Mouse (Mus musculus): ENCODE results near the gene Tdp1. TPM values are rescaled to one million over a fixed set of nuclear protein-coding genes. Genes with fewer than 3 reads are reported as not detected.

Tdp1 gene
- total RNA-seq (2021) (10 to 100 TPM; 13.1 to 16.7 TPM), polyA plus RNA-seq (2012; rRNA removed) (4.8 and 5.1 TPM in 2 replicates)
- long read RNA-seq, transcript Tdp1-207 (16 exons, 2,036 nt), result major isoform, 9 of 12 reads
- long read RNA-seq, partial matches to known transcripts, result 0 of 12 reads
- long read RNA-seq, other reads (novel, unspliced or antisense), result 3 of 12 reads

DNA sequence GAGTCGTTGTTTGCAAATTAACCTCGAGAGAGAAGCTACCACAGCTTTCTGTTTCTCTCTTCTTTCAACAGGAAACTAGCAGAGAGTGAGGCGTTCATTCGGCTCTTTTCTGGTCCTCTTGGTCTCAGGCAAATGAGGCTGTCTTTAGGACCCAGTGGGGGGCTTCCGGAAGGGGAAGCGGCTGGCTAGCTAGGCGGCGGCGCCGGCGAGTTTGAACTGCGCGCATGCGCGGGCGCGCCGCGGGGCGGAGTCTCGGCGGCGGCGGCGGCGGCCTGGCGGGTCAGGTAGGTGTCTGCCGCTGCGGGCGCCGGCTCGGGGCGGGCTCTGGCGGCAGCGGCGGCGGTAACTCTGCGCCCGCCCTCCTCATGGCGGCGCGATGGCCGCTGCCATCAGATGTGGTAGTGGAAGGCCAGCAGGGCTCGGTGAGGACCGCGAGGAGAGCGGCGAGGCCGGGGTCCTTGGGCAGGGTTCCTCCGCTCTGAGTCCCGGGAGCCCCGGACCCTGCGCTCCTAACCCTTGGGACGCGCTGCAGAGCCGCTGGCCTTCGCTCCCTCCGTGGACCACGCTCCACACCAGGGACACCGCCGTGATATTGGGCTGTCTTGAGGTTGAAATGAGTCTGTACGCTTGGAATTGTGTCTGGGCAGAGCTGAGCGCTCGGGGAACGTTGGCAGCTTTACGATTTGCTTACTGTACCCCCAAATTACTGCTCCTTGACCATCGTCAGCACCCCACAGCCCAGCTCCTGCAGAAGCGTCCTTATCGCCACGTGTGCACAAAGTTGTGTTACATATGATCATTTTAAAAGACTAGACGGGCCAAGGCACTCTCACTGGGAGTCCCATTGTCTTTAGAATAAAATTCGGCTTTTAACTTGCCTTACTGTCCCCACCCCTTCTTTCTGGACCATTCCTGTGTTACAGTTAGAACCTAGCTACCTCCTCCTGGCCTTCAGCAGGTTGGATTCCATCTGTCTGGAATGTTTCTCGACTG lies at the start of gene Tdp1, which contains the start of gene Efcab11:
Tdp1 (plus strand) TSS at position 249 of the 993 bp plus-strand sequence.
Efcab11 (minus strand) TSS at position 171 of the 993 bp plus-strand sequence.
- DNase-seq, result peak; percentile 95

DNA sequence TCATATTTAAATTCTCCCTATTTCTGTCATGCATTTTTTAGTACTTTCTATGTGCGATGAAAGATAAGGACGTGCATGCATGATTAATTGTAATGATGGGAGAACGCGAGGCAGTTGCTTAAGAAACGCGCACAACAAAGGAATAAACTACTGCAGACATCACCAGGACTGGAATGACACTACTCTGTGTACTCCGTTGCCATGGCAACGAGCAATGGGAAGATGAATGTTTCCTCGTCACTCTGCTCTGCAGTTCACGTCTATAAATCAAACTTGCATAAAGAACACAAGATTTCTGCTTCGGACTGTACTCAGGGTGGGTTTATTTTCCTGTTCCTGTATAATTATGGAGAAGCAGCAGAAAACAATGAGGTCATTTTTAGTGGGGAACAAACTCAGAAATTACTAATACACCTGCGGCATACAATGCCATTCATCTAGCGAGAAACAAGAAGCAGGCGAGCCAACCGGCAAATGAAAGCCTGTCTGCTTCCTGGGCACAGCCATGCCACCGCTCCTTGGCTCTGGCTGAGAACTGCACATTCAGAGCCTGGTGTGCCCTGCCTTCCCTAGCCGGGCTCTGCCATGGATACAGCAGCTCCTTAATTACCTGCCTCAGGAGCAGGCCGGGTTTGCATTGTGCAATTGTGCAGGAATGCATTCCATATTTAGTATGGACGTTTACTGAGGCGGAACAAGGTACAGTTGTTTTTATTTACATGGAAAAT lies 47.7 kb upstream of the Tdp1 start:
- DNase-seq, result peak; percentile 36

- DNase-seq, result no peak
Observed at GRCm38 (mm10) chr12:99837528-99837927, 46.8 kb upstream of the Tdp1 start.

- no peak for DNase-seq
Observed at GRCm38 (mm10) chr12:99838109-99838508, 46.2 kb upstream of the Tdp1 start.

DNA sequence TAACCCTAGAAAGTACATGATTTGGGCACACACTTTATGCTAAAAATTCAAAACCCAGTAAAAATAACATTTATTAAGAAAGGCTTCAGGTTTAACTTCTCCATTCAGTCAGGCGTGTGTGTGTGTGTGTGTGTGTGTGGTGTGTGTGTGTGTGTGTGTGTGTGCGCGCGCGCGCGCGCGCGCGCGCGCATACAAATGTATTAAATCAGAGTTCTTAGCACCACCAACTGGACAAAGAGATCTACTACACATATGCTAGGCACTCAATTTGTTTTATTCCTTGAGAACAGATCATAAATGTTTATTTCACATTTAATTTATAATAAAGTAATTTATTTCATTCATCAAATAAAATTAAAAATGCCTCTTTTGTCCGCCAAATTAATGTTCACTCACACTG lies 45.6 kb upstream of the Tdp1 start:
- DNase-seq, result no peak

DNA sequence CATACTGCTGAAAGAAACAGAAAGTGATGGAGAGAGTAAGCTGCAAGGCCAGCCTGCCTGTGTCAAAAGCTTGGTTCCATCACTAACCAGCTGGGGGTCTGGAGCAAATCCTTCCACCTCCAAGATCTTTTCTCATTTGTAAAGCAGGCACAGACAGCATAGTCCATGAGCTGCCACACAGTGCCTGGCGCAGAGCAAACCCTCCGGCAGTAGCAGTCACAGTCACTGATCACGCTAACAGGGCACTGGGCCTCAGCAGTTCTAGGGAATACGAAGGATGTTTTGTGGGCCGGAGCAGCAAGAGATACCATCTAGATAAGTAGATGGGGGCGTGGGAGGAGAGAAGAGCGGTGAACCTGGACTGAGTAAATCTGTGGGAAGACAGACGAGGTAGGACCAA lies 39.4 kb upstream of the Tdp1 start:
- no peak for DNase-seq

- no peak for DNase-seq
Observed at GRCm38 (mm10) chr12:99849996-99850395, 34.3 kb upstream of the Tdp1 start.

GRCm38 (mm10) chr12:99853323-99854258 lies 30.7 kb upstream of the Tdp1 start:
- no peak for DNase-seq

GRCm38 (mm10) chr12:99856011-99856410 lies 28.3 kb upstream of the Tdp1 start:
- no peak for DNase-seq

DNA sequence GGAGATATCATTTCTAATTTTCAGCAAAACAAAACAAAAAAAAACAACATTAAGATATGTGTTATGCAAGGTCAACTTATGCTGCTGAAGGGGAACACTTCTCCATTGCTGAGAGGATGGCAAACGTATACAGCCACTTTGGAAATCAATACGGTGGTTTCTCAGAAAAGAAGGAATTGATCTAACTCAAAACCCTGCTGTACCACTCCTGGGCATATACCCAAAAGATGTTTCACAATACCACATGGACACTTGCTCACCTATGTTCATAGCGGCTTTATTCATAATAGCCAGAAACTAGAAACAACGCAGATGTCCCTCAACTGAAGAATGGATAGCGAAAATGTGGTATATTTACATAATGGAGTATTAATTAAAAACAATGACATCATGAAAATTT lies 25.7 kb upstream of the Tdp1 start:
- no peak for DNase-seq

- peak; percentile 6 for DNase-seq
Observed at GRCm38 (mm10) chr12:99859391-99860100, 24.8 kb upstream of the Tdp1 start.

GRCm38 (mm10) chr12:99860981-99861380 lies 23.3 kb upstream of the Tdp1 start:
- no peak for DNase-seq

GRCm38 (mm10) chr12:99864613-99865012 lies 19.7 kb upstream of the Tdp1 start:
- no peak for DNase-seq

- no peak for DNase-seq
Observed at GRCm38 (mm10) chr12:99868821-99869220, 15.5 kb upstream of the Tdp1 start.

DNA sequence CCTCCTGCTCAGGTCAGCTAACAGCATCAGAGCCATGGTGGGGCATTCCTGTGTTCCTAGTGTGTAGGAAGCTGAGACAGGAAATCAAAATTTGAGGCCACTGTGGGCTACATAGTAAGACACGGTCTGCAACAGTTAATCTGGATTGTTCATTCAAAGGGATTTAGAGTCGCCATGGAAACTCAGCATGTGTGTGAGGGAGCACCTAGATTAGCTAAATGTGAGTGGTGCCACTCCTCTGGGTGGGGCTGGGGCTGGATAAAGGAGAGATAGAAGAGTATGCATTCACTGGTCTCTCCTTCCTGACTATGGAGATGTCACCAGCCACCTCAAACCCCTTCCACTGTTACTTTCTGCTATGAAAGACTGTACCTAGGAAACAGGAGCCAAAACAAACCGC lies 10.9 kb upstream of the Tdp1 start:
- no peak for DNase-seq

DNA sequence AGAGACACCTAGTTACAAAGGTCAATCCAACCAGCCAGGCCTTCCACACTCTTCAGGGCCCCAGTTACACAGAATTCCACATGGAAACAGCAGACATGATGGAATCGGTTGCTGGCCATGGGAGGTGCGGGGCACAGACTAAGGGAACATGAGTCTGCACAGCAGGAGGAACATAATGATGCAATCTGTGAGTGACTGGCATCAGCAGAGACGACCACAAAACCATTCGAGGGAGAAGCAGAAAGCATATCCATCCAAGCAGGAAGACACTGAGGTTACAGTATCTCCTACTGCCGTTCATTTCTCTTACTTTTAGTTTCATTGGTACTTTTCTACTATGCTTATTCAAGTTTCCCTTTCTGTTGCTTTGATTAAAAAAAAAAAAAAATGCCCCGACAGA lies 9.7 kb upstream of the Tdp1 start:
- no peak for DNase-seq

- DNase-seq, result peak; percentile 91
Observed at GRCm38 (mm10) chr12:99883000-99883712, 1.2 kb upstream of the Tdp1 start.

- DNase-seq, result no peak
Observed at GRCm38 (mm10) chr12:99883713-99884105, 608 bp upstream of the Tdp1 start.

DNA sequence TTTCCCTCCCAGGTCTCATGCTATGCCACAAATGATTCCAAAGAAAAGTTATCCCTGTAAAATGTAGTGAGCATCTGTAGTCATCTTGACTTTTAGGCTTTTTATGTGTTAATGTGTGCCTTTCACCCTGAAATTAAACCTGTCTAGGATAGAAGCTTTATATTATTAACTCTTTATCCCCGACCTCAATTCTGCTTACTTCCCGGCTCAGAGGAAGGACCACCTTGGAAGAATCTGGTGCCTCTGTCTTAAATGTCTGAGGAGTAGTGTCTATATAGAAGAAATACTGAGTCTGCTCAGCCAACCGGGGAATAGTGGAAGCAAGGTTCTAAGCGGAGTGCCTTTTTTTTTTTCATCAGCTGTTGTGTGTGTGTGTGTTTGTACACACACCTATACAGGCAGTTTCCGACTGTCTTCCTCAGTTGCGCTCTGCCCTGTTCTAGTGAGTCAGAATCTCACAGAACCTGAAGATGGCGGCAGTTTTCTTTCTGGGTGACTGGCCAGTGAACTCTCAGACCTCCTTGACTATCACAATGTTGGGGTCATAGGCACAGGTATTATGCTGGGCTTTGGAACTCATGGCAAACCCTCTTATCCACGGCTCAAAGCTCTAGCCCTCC lies 1.1 kb downstream of the Tdp1 start:
- no peak for DNase-seq

- DNase-seq, result no peak
Observed at GRCm38 (mm10) chr12:99897846-99898245, 13.5 kb downstream of the Tdp1 start.

Measured in adrenal gland, adult 2 months (tissue).